Mouse (Mus musculus) G1E (cell line): ENCODE results near the gene Acadm.

ENCODE experiments used
- CTCF ChIP-seq: IDR thresholded peaks from 2 replicates; pipeline ENCODE4 v1.5.1; 2012; ENCODE audit warnings: low read depth, low read length, inconsistent platforms, mixed read lengths
- GATA1 ChIP-seq: IDR thresholded peaks from 2 replicates; pipeline ENCODE4 v1.6.1; 2012; ENCODE audit warnings: borderline replicate concordance, low read length, inconsistent platforms, mixed read lengths
- GATA2 ChIP-seq: IDR thresholded peaks from 2 replicates; pipeline ENCODE4 v1.6.1; 2012; ENCODE audit warnings: low read depth, low read length, inconsistent platforms, borderline replicate concordance
- POLR2AphosphoS5 ChIP-seq: IDR thresholded peaks from 2 replicates; pipeline ENCODE4 v1.6.1; 2012; ENCODE audit warnings: low read depth, low read length, inconsistent platforms; ENCODE audit not compliant: insufficient replicate concordance
- TAL1 ChIP-seq: conservative IDR thresholded peaks from 2 replicates; pipeline ENCODE4 v1.6.1; 2012; ENCODE audit warnings: low read depth, low read length, inconsistent platforms, mixed read lengths

- TF ChIP-seq CTCF (no peak), POLR2AphosphoS5 (no peak), TAL1 (no peak), GATA2 (no peak), GATA1 (no peak)
These were observed 31.6 kb downstream of the Acadm start, which contains the start of gene Rabggtb for GRCm38 (mm10) chr3:153912546-153913509.
